Mouse (Mus musculus): Measurements from ENCODE around the gene Arid1a.

Gene Arid1a

GRCm38 (mm10) chr4:133676189-133676588 is 80.4 kb downstream of the Arid1a start:
- no peak for DNase-seq (ENCODE audit: extremely low spot score, low read depth, low spot score)

- DNase-seq (ENCODE audit: extremely low spot score, low read depth, low spot score): no peak
These were observed 81.0 kb downstream of the Arid1a start for GRCm38 (mm10) chr4:133675594-133676016.

- DNase-seq (ENCODE audit: extremely low spot score, low read depth, low spot score): no peak
These were observed 82.3 kb downstream of the Arid1a start for GRCm38 (mm10) chr4:133674331-133674695.

GRCm38 (mm10) chr4:133673666-133674330 is 82.8 kb downstream of the Arid1a start:
- no peak for DNase-seq (ENCODE audit: extremely low spot score, low read depth, low spot score)

- no peak for DNase-seq (ENCODE audit: extremely low spot score, low read depth, low spot score)
These were observed 83.5 kb downstream of the Arid1a start for GRCm38 (mm10) chr4:133672845-133673647.

- DNase-seq (ENCODE audit: extremely low spot score, low read depth, low spot score): peak; percentile 52
These were observed 84.4 kb downstream of the Arid1a start, which contains the start of gene Pigv for GRCm38 (mm10) chr4:133671881-133672844. Gene Pigv (minus strand): TSS chr4:133672647.

GRCm38 (mm10) chr4:133671184-133671880 is 85.2 kb downstream of the Arid1a start:
- DNase-seq (ENCODE audit: extremely low spot score, low read depth, low spot score): peak; percentile 73

GRCm38 (mm10) chr4:133669652-133670210 is 86.8 kb downstream of the Arid1a start:
- no peak for DNase-seq (ENCODE audit: extremely low spot score, low read depth, low spot score)

- DNase-seq (ENCODE audit: extremely low spot score, low read depth, low spot score): no peak
These were observed 88.0 kb downstream of the Arid1a start for GRCm38 (mm10) chr4:133668537-133668936.

- no peak for DNase-seq (ENCODE audit: extremely low spot score, low read depth, low spot score)
These were observed 90.4 kb downstream of the Arid1a start for GRCm38 (mm10) chr4:133666199-133666598.

GRCm38 (mm10) chr4:133665118-133665517 is 91.5 kb downstream of the Arid1a start:
- DNase-seq (ENCODE audit: extremely low spot score, low read depth, low spot score): no peak

GRCm38 (mm10) chr4:133662945-133663344 is 93.6 kb downstream of the Arid1a start:
- DNase-seq (ENCODE audit: extremely low spot score, low read depth, low spot score): no peak

- no peak for DNase-seq (ENCODE audit: extremely low spot score, low read depth, low spot score)
These were observed 94.1 kb downstream of the Arid1a start for GRCm38 (mm10) chr4:133662421-133662820.

GRCm38 (mm10) chr4:133660193-133661155 is 96.1 kb downstream of the Arid1a start:
- no peak for DNase-seq (ENCODE audit: extremely low spot score, low read depth, low spot score)

- peak; percentile 61 for DNase-seq (ENCODE audit: extremely low spot score, low read depth, low spot score)
These were observed 96.9 kb downstream of the Arid1a start for GRCm38 (mm10) chr4:133659497-133660192.

GRCm38 (mm10) chr4:133658729-133659128 is 97.8 kb downstream of the Arid1a start:
- DNase-seq (ENCODE audit: extremely low spot score, low read depth, low spot score): no peak

GRCm38 (mm10) chr4:133657829-133658458 is 98.6 kb downstream of the Arid1a start:
- DNase-seq (ENCODE audit: extremely low spot score, low read depth, low spot score): no peak

GRCm38 (mm10) chr4:133656997-133657396 is 99.6 kb downstream of the Arid1a start:
- no peak for DNase-seq (ENCODE audit: extremely low spot score, low read depth, low spot score)
